Mouse (Mus musculus) kidney, embryonic 16.5 days (tissue): ENCODE measurements at regions not wholly inside any gene's neighbourhood (a gene's known extent, or its start where the extent isn't known, plus 50 kb on each side); places are given as distances from the start of the nearest gene placed in this dataset.

Experiments
- ATAC-seq: fragments of 200-750 bp; cut with Nextera tagmentation; 2 replicates; pipeline ENCODE4 v1.8.0; 2017; ENCODE audit warnings: moderate TSS enrichment; ENCODE audit not compliant: low FRiP score, low TSS enrichment
- H3K27ac ChIP-seq: fragments of 300-500 bp; sonication (generic); 2 replicates; pipeline ENCODE4 v1.5.1; 2014; ENCODE audit warnings: low read length
- H3K27me3 ChIP-seq: fragments of 300-500 bp; sonication (generic); 2 replicates; pipeline ENCODE4 v1.6.1; 2014; ENCODE audit warnings: low read length, control low read depth, mixed read lengths; ENCODE audit not compliant: insufficient read depth
- H3K36me3 ChIP-seq: fragments of 300-500 bp; sonication (generic); 2 replicates; pipeline ENCODE4 v1.6.1; 2014; ENCODE audit warnings: low read length, control low read depth, mixed read lengths; ENCODE audit not compliant: insufficient read depth
- H3K4me1 ChIP-seq: fragments of 300-500 bp; sonication (generic); 2 replicates; pipeline ENCODE4 v1.6.1; 2014; ENCODE audit warnings: low read length, control low read depth, mixed read lengths; ENCODE audit not compliant: insufficient read depth
- H3K4me2 ChIP-seq: fragments of 300-500 bp; sonication (generic); replicated peaks from 2 replicates; pipeline ENCODE4 v1.6.1; 2014; ENCODE audit warnings: low read depth, low read length
- H3K4me3 ChIP-seq: fragments of 300-500 bp; sonication (generic); 2 replicates; pipeline ENCODE4 v1.5.1; 2014; ENCODE audit warnings: mild to moderate bottlenecking, low read length
- H3K9ac ChIP-seq: fragments of 300-500 bp; sonication (generic); replicated peaks from 2 replicates; pipeline ENCODE4 v1.6.1; 2014; ENCODE audit warnings: low read length
- H3K9me3 ChIP-seq: fragments of 300-500 bp; sonication (generic); 2 replicates; pipeline ENCODE4 v1.6.1; 2016; ENCODE audit warnings: low read length, control low read depth
- WGBS: fragments of 180-500 bp; shearing (Covaris S2); extraction: QIAGEN DNeasy Blood & Tissue Kit; methylation state at CpG from one replicate; pipeline ENCODE4 v1.1.7; 2014; 5-methylcytosine and 5-hydroxymethylcytosine counted together

DNA sequence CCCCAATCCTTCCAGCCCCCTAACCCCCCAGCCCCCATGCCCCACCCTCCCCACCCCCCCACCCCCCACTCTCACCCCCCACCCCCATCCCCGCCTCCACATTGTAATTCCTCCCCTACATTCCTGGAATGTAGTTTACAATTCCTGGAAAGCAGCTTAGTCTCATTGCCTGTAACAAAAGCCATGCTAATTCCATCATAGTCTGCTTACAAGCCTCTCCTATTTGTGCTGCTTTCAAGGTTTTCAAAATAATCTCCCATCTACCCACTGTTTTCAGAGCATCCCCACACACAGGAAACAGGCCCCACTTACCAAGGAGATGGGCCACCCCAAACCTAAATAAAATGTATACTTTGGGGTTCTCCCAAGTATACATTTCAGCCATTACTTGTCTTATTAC is 105.5 kb upstream of the Zbtb20 start:
- no peak overlapping the region for H3K4me3 ChIP-seq
- no peaks in the 10 kb centered on the region for H3K9me3 ChIP-seq
- H3K27me3 ChIP-seq: no peaks in the 10 kb centered on the region
- ATAC-seq: no peak
- H3K9ac ChIP-seq: no peak overlapping the region
- H3K4me1 ChIP-seq: no peaks in the 10 kb centered on the region
- H3K4me2 ChIP-seq: no peak overlapping the region
- H3K36me3 ChIP-seq: no peaks in the 10 kb centered on the region
- 56% methylated on average over 1 of the region's 1 CpGs for WGBS
- H3K27ac ChIP-seq: no peak overlapping the region

DNA sequence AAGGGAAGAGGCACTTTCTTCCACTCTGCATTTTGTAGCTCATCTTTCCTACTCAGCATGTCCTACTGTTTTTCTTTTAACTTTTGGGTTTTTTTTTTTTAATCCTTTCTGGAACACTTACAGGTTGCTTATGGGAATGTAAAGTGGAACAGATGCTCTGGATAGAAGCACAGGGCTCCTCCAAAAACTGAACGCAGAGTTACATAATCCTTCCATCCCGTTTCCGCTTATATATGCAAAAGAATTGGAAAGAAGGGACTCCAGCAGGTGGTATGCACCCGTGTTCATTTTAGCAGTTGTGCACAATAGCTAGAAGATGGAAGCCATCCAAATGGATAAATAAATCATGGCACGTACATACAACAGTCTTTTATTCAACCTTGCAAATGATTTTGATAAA is 127.0 kb upstream of the Zbtb20 start:
- 84% methylated on average over 5 of the region's 5 CpGs for WGBS
- Histone ChIP-seq H3K9me3 (no peaks in the 10 kb centered on the region), H3K9ac (no peak overlapping the region), H3K27me3 (no peaks in the 10 kb centered on the region), H3K4me3 (no peak overlapping the region), H3K4me2 (no peak overlapping the region), H3K27ac (no peak overlapping the region), H3K36me3 (no peaks in the 10 kb centered on the region), H3K4me1 (no peaks in the 10 kb centered on the region)
- ATAC-seq: no peak

DNA sequence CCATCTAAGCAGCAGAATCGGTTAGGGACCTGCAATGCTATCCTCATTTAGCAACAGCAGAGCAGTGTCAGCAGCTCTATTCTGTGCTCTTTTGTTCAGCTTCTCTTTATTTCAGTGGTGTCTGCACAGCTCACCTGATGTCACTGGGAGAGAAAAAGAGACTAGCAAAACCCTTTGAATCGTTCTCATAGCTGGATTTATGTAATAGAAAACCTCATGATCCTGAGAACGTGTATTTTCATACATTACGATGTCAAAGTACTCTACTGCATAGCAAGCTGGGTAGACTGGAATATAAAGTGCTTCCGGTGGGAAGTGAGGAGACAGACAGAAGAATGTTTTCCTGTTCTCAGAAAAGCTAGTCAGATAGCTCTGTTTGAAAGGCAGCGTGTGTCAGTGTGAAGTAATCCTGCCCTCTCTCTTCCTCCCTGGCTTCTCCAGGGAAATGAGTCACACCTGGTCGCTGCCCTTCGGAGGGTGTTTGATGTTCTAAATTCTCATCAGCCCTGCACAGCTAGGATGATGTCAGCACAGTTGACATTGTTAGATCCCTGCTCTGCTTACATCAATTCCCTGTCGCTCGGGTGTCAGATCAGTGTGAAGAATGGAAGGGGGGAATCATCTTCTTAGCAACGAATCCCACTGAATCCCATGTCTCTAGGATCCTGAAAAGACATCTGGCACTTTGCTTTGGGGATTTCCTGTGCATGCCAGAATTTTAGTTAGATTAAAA is 129.6 kb upstream of the Zbtb20 start:
- Histone ChIP-seq H3K9ac (no peak overlapping the region), H3K36me3 (no peaks in the 10 kb centered on the region), H3K4me1 (no peaks in the 10 kb centered on the region), H3K27me3 (no peaks in the 10 kb centered on the region), H3K4me3 (no peak overlapping the region), H3K4me2 (no peak overlapping the region), H3K27ac (no peak overlapping the region), H3K9me3 (no peaks in the 10 kb centered on the region)
- 46% methylated on average over 11 of the region's 11 CpGs for WGBS
- ATAC-seq: no peak

DNA sequence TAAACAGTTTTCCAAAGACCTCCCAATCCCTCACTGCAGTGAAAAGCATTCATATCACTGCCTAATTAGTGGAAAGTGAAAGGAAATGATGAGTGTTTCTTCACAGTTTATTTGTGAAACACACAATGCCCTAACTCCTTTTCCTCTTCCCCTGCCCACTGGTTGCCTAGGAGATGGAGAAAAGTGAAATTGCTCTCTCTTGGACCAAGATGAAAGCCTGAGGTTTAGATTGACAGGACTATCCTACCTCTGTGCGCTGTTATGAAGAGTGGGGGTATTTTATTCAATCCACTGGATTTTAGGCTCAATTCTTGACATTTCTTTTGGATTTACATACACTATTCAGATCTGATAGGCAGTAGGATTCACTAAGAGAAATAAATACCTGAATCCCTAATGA is 132.1 kb upstream of the Zbtb20 start:
- no peaks in the 10 kb centered on the region for H3K36me3 ChIP-seq
- ATAC-seq: no peak
- no peaks in the 10 kb centered on the region for H3K27me3 ChIP-seq
- H3K9me3 ChIP-seq: no peaks in the 10 kb centered on the region
- no peak overlapping the region for H3K4me2 ChIP-seq
- H3K4me3 ChIP-seq: no peak overlapping the region
- no peak overlapping the region for H3K9ac ChIP-seq
- H3K4me1 ChIP-seq: no peaks in the 10 kb centered on the region
- H3K27ac ChIP-seq: no peak overlapping the region
- WGBS: 86% methylated on average over 1 of the region's 1 CpGs

DNA sequence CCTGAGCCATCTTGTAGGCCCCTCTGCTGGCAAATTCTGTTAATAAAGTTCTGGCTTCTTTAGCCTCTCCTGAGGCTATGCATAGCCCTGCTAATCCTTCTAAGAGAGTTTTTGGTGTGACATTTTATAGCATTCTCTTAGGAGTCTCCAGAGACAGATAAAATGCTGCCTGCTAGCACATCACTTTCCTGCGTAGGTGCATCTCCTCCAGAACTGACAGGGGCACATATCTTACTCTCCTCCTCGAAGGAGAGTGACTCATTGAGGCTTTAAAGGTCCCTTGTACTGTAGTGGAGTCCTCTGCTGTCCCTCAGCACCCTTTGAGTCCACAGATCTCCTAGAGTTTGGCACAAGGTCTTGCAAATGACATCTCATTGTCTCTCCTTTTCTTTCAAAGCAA is 132.6 kb upstream of the Zbtb20 start:
- Histone ChIP-seq H3K36me3 (no peaks in the 10 kb centered on the region), H3K4me3 (no peak overlapping the region), H3K27ac (no peak overlapping the region), H3K9ac (no peak overlapping the region), H3K4me2 (no peak overlapping the region), H3K9me3 (no peaks in the 10 kb centered on the region), H3K4me1 (no peaks in the 10 kb centered on the region), H3K27me3 (no peaks in the 10 kb centered on the region)
- ATAC-seq: no peak
- WGBS: 55% methylated on average over 2 of the region's 2 CpGs

DNA sequence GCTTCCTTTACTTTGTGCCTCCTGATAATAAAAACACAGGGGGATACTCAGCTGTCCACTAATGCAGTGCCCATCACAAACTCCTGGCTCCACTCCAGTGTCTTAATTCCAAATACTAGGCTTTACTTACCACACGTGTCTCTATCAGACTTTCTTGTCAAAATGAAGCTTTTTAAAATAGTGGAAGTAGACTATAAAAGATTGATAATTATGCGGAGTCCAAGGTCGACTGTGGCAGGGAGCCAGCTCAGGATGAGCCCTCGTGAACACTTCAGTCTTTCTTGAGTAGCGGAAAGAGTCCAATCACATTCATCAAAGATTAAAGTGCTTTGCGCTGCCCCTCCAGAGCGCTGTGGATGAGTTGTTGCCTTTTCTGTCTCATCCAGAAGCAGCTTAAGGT is 147.9 kb upstream of the Zbtb20 start:
- no peak overlapping the region for H3K27ac ChIP-seq
- no peaks in the 10 kb centered on the region for H3K36me3 ChIP-seq
- no peaks in the 10 kb centered on the region for H3K4me1 ChIP-seq
- no peaks in the 10 kb centered on the region for H3K9me3 ChIP-seq
- H3K4me3 ChIP-seq: no peak overlapping the region
- WGBS: 85% methylated on average over 7 of the region's 7 CpGs
- no peaks in the 10 kb centered on the region for H3K27me3 ChIP-seq
- no peak overlapping the region for H3K9ac ChIP-seq
- no peak overlapping the region for H3K4me2 ChIP-seq
- ATAC-seq: no peak

DNA sequence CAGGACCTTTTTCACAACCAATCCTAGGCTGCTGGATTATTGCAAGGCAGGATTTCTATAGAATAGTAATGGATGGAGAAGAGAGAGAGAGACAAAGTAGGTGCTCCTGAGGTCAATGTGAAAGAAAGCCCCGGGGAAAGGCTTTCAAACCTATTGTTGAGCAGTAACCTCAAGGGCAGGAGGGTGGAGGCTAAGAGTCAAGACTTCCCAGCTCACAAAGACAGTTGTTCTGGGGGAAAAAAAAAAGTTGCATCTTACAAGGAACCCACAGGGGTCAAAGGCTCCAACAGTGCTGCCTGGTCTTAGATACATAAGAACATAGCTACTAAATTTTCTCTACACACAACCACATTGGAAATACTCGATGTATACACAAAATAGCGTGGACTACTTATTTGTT is 155.8 kb upstream of the Zbtb20 start:
- no peaks in the 10 kb centered on the region for H3K9me3 ChIP-seq
- H3K9ac ChIP-seq: no peak overlapping the region
- no peak overlapping the region for H3K27ac ChIP-seq
- ATAC-seq: no peak
- WGBS: 83% methylated on average over 3 of the region's 3 CpGs
- no peaks in the 10 kb centered on the region for H3K27me3 ChIP-seq
- no peaks in the 10 kb centered on the region for H3K36me3 ChIP-seq
- no peaks in the 10 kb centered on the region for H3K4me1 ChIP-seq
- no peak overlapping the region for H3K4me2 ChIP-seq
- H3K4me3 ChIP-seq: no peak overlapping the region

DNA sequence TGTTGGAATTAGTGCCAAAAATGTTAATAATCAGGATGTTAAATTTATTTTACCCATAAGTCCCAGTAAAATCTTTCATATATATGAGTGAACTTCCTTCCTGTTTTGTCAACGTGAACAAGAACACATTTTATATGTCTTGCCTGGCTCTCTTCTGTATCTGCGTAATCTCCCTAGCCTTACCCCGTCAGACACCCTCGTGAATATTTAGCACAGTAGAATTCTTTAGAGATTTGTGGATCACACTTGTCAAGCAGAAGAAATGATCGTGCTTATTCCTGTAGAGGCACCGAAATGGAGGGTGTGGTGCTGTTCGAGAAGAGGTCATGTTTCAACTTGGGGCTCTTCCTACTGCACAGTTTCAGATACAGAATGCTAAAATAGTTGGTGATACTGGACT is 157.2 kb upstream of the Zbtb20 start:
- Histone ChIP-seq H3K4me3 (no peak overlapping the region), H3K4me2 (no peak overlapping the region), H3K9ac (no peak overlapping the region), H3K27me3 (no peaks in the 10 kb centered on the region), H3K4me1 (no peaks in the 10 kb centered on the region), H3K9me3 (no peaks in the 10 kb centered on the region), H3K36me3 (no peaks in the 10 kb centered on the region), H3K27ac (no peak overlapping the region)
- ATAC-seq: no peak
- 78% methylated on average over 7 of the region's 7 CpGs for WGBS

DNA sequence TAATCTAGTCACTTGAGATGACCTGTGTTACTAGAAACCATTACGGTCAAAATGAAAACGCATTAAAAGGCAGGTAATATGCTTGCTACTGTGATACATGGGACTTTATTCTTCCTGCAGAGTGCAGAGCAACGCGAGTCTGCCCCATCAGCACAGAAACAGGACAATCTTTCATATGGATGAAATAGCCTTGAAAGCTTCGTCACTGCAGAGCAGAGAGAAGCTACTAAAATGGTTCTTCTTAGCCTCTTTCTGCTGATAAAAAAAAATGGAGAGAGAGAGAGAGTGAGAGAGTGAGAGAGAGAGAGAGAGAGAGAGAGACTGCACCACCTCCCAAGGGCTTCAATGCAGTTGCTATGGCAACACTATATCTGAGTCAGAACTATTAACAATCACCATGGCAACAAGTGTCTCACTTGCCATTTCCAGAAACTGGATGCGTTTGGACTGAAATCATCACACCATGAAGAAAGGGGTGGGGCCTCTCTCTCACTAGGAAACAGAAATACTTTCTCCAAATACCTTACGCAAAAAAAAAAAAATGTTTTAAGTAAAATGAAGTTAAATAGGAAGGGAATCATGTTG is 157.8 kb upstream of the Zbtb20 start:
- no peaks in the 10 kb centered on the region for H3K36me3 ChIP-seq
- ATAC-seq: no peak
- H3K27ac ChIP-seq: no peak overlapping the region
- H3K9ac ChIP-seq: no peak overlapping the region
- no peaks in the 10 kb centered on the region for H3K4me1 ChIP-seq
- H3K9me3 ChIP-seq: no peaks in the 10 kb centered on the region
- no peak overlapping the region for H3K4me3 ChIP-seq
- no peak overlapping the region for H3K4me2 ChIP-seq
- no peaks in the 10 kb centered on the region for H3K27me3 ChIP-seq
- WGBS: 64% methylated on average over 7 of the region's 7 CpGs

DNA sequence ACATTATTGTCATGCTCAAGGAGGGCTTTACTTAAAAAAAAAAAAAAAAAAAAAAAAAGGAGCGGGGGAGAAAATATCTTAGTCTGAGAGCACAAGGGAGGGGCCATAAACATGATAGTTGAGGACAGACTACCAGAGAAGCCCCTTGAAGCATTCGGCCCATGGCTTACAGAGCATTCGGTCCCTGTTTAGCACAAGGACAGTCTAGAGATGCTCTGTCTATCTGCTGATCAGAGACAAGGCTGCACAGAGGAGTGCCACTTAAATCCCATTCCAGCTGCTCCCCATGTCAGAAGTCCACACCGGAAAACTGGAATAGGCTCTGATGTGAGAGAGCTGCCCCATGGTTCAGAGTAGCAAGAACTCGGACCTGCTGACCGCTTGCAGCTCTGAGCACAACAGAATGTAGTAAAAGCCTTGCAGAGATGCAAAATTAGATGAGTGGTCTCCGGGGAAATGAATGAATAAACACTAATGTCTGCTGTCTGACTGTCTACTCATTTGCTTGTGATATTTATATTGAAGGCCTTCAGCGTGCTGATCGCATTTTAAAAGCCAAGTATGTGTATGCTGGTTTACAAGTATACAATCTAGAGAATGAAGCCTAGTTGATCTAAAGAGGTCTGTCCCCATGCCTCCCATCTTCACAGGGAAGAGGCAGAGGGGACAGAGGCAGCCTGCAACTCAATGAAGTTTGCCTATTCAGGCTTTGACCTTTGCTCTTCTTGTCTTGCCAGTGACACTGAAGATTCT is 158.4 kb upstream of the Zbtb20 start:
- H3K36me3 ChIP-seq: no peaks in the 10 kb centered on the region

More for the DNA sequence above, 158.4 kb upstream of the Zbtb20 start:
- WGBS: 83% methylated on average over 9 of the region's 9 CpGs
- H3K4me2 ChIP-seq: no peak overlapping the region
- H3K9me3 ChIP-seq: no peaks in the 10 kb centered on the region
- H3K27ac ChIP-seq: no peak overlapping the region
- H3K4me1 ChIP-seq: no peaks in the 10 kb centered on the region
- no peak overlapping the region for H3K4me3 ChIP-seq
- H3K9ac ChIP-seq: no peak overlapping the region
- ATAC-seq: no peak
- H3K27me3 ChIP-seq: no peaks in the 10 kb centered on the region
